Mouse (Mus musculus): ENCODE data around the gene Dusp18. TPM values are rescaled to one million over a fixed set of nuclear protein-coding genes. Genes with fewer than 3 reads are reported as not detected.

Dusp18 gene
- polyA plus RNA-seq, 1 experiment from 2014 or later, result 13.1 TPM

- H3K4me3 ChIP-seq (ENCODE audit: low read length), result no peak overlapping the region
- no peak overlapping the region for H3K27ac ChIP-seq (ENCODE audit: low read length)
- peaks cover 9% of the 10 kb centered on the region for H3K4me1 ChIP-seq (ENCODE audit: control insufficient read depth, insufficient read depth, low read length)
- H3K4me2 ChIP-seq (ENCODE audit: low read depth, low read length), result no peak overlapping the region
- no peak overlapping the region for H3K9ac ChIP-seq (ENCODE audit: low read length)
- no peak for ATAC-seq (replicated peaks; ENCODE audit: extremely low read depth, insufficient read depth, low FRiP score)
- no peaks in the 10 kb centered on the region for H3K9me3 ChIP-seq (replicated peaks; ENCODE audit: control insufficient read depth, low read length)
- WGBS, result 58% methylated on average over 4 of the region's 4 CpGs
- H3K36me3 ChIP-seq (ENCODE audit: control insufficient read depth, insufficient read depth), result peaks cover 3% of the 10 kb centered on the region; the same call in 1 of the 2 replicates
- H3K27me3 ChIP-seq (ENCODE audit: control insufficient read depth, insufficient read depth, low read length), result no peaks in the 10 kb centered on the region
Observed at GRCm38 (mm10) chr11:3930019-3930418, 35.0 kb downstream of the Dusp18 start.

- Histone ChIP-seq H3K36me3 (ENCODE audit: control insufficient read depth, insufficient read depth) (peaks cover 3% of the 10 kb centered on the region; the same call in 1 of the 2 replicates), H3K4me1 (ENCODE audit: control insufficient read depth, insufficient read depth, low read length) (peaks cover 9% of the 10 kb centered on the region), H3K4me3 (ENCODE audit: low read length) (peak overlapping the region; percentile 66), H3K9ac (ENCODE audit: low read length) (peak overlapping the region; percentile 74), H3K9me3 (replicated peaks; ENCODE audit: control insufficient read depth, low read length) (no peaks in the 10 kb centered on the region), H3K4me2 (ENCODE audit: low read depth, low read length) (peak overlapping the region; percentile 81), H3K27me3 (ENCODE audit: control insufficient read depth, insufficient read depth, low read length) (no peaks in the 10 kb centered on the region), H3K27ac (ENCODE audit: low read length) (no peak overlapping the region)
- ATAC-seq (replicated peaks; ENCODE audit: extremely low read depth, insufficient read depth, low FRiP score), result no peak
- 51% methylated on average over 6 of the region's 6 CpGs for WGBS
Observed at GRCm38 (mm10) chr11:3930931-3931330, 35.9 kb downstream of the Dusp18 start.

GRCm38 (mm10) chr11:3931511-3932211 is 36.6 kb downstream of the Dusp18 start, which contains the start of gene Tcn2:
Tcn2 (minus strand) TSS chr11:3932159.
- Histone ChIP-seq H3K9me3 (replicated peaks; ENCODE audit: control insufficient read depth, low read length) (no peaks in the 10 kb centered on the region), H3K36me3 (ENCODE audit: control insufficient read depth, insufficient read depth) (peaks cover 3% of the 10 kb centered on the region; the same call in 1 of the 2 replicates), H3K27ac (ENCODE audit: low read length) (peak within 1 kb of the TSS; percentile 69), H3K4me1 (ENCODE audit: control insufficient read depth, insufficient read depth, low read length) (peaks cover 9% of the 10 kb centered on the region), H3K4me2 (ENCODE audit: low read depth, low read length) (peak within 1 kb of the TSS; percentile 81), H3K27me3 (ENCODE audit: control insufficient read depth, insufficient read depth, low read length) (no peaks in the 10 kb centered on the region), H3K4me3 (ENCODE audit: low read length) (peak within 1 kb of the TSS; percentile 66), H3K9ac (ENCODE audit: low read length) (peak within 1 kb of the TSS; percentile 74)
- WGBS, result under 1% methylated on average over 22 of the region's 26 CpGs
- ATAC-seq (replicated peaks; ENCODE audit: extremely low read depth, insufficient read depth, low FRiP score), result peak; percentile 89

- no peak for ATAC-seq (replicated peaks; ENCODE audit: extremely low read depth, insufficient read depth, low FRiP score)
- WGBS, result 90% methylated on average over 9 of the region's 9 CpGs
Observed at GRCm38 (mm10) chr11:3933756-3934285, 38.8 kb downstream of the Dusp18 start.

GRCm38 (mm10) chr11:3935135-3935534 is 40.1 kb downstream of the Dusp18 start:
- Histone ChIP-seq H3K4me3 (ENCODE audit: low read length) (no peak overlapping the region), H3K9me3 (replicated peaks; ENCODE audit: control insufficient read depth, low read length) (no peaks in the 10 kb centered on the region), H3K4me2 (ENCODE audit: low read depth, low read length) (no peak overlapping the region), H3K9ac (ENCODE audit: low read length) (no peak overlapping the region), H3K4me1 (ENCODE audit: control insufficient read depth, insufficient read depth, low read length) (peaks cover 9% of the 10 kb centered on the region), H3K27ac (ENCODE audit: low read length) (no peak overlapping the region), H3K36me3 (ENCODE audit: control insufficient read depth, insufficient read depth) (no peaks in the 10 kb centered on the region), H3K27me3 (ENCODE audit: control insufficient read depth, insufficient read depth, low read length) (0 out of 2 replicates have a peak, but pooled peaks cover 2% of the 10 kb centered on the region)
- WGBS, result 69% methylated on average over 4 of the region's 4 CpGs
- no peak for ATAC-seq (replicated peaks; ENCODE audit: extremely low read depth, insufficient read depth, low FRiP score)

More at GRCm38 (mm10) chr11:3933756-3934285, 38.8 kb downstream of the Dusp18 start:
- no peak overlapping the region for H3K27ac ChIP-seq (ENCODE audit: low read length)
- no peak overlapping the region for H3K9ac ChIP-seq (ENCODE audit: low read length)
- no peaks in the 10 kb centered on the region for H3K9me3 ChIP-seq (replicated peaks; ENCODE audit: control insufficient read depth, low read length)
- peaks cover 9% of the 10 kb centered on the region for H3K4me1 ChIP-seq (ENCODE audit: control insufficient read depth, insufficient read depth, low read length)
- no peak overlapping the region for H3K4me3 ChIP-seq (ENCODE audit: low read length)
- 0 out of 2 replicates have a peak, but pooled peaks cover 2% of the 10 kb centered on the region for H3K27me3 ChIP-seq (ENCODE audit: control insufficient read depth, insufficient read depth, low read length)
- no peaks in the 10 kb centered on the region for H3K36me3 ChIP-seq (ENCODE audit: control insufficient read depth, insufficient read depth)
- no peak overlapping the region for H3K4me2 ChIP-seq (ENCODE audit: low read depth, low read length)

- H3K4me1 ChIP-seq (ENCODE audit: control insufficient read depth, insufficient read depth, low read length), result peaks cover 4% of the 10 kb centered on the region
- H3K36me3 ChIP-seq (ENCODE audit: control insufficient read depth, insufficient read depth), result no peaks in the 10 kb centered on the region
- ATAC-seq (replicated peaks; ENCODE audit: extremely low read depth, insufficient read depth, low FRiP score), result no peak
- no peak overlapping the region for H3K4me2 ChIP-seq (ENCODE audit: low read depth, low read length)
- 86% methylated on average over 3 of the region's 3 CpGs for WGBS
- no peak overlapping the region for H3K4me3 ChIP-seq (ENCODE audit: low read length)
- H3K9me3 ChIP-seq (replicated peaks; ENCODE audit: control insufficient read depth, low read length), result no peaks in the 10 kb centered on the region
- 0 out of 2 replicates have a peak, but pooled peaks cover 2% of the 10 kb centered on the region for H3K27me3 ChIP-seq (ENCODE audit: control insufficient read depth, insufficient read depth, low read length)
- no peak overlapping the region for H3K9ac ChIP-seq (ENCODE audit: low read length)
- no peak overlapping the region for H3K27ac ChIP-seq (ENCODE audit: low read length)
Observed at GRCm38 (mm10) chr11:3936318-3936717, 41.3 kb downstream of the Dusp18 start.

- ATAC-seq (replicated peaks; ENCODE audit: extremely low read depth, insufficient read depth, low FRiP score), result no peak
- 68% methylated on average over 13 of the region's 13 CpGs for WGBS
- Histone ChIP-seq H3K4me1 (ENCODE audit: control insufficient read depth, insufficient read depth, low read length) (no peaks in the 10 kb centered on the region), H3K9ac (ENCODE audit: low read length) (no peak overlapping the region), H3K4me2 (ENCODE audit: low read depth, low read length) (no peak overlapping the region), H3K9me3 (replicated peaks; ENCODE audit: control insufficient read depth, low read length) (no peaks in the 10 kb centered on the region), H3K27me3 (ENCODE audit: control insufficient read depth, insufficient read depth, low read length) (0 out of 2 replicates have a peak, but pooled peaks cover 2% of the 10 kb centered on the region), H3K36me3 (ENCODE audit: control insufficient read depth, insufficient read depth) (no peaks in the 10 kb centered on the region), H3K4me3 (ENCODE audit: low read length) (no peak overlapping the region), H3K27ac (ENCODE audit: low read length) (no peak overlapping the region)
Observed at GRCm38 (mm10) chr11:3937321-3937874, 42.4 kb downstream of the Dusp18 start.

- no peak overlapping the region for H3K9ac ChIP-seq (ENCODE audit: low read length)
- H3K4me2 ChIP-seq (ENCODE audit: low read depth, low read length), result no peak overlapping the region
- no peaks in the 10 kb centered on the region for H3K4me1 ChIP-seq (ENCODE audit: control insufficient read depth, insufficient read depth, low read length)
- no peak overlapping the region for H3K4me3 ChIP-seq (ENCODE audit: low read length)
- no peaks in the 10 kb centered on the region for H3K36me3 ChIP-seq (ENCODE audit: control insufficient read depth, insufficient read depth)
- ATAC-seq (replicated peaks; ENCODE audit: extremely low read depth, insufficient read depth, low FRiP score), result no peak
- 0 out of 2 replicates have a peak, but pooled peaks cover 2% of the 10 kb centered on the region for H3K27me3 ChIP-seq (ENCODE audit: control insufficient read depth, insufficient read depth, low read length)
- 86% methylated on average over 7 of the region's 7 CpGs for WGBS
- no peak overlapping the region for H3K27ac ChIP-seq (ENCODE audit: low read length)
- H3K9me3 ChIP-seq (replicated peaks; ENCODE audit: control insufficient read depth, low read length), result no peaks in the 10 kb centered on the region
Observed at GRCm38 (mm10) chr11:3941371-3941770, 46.3 kb downstream of the Dusp18 start.

- H3K4me2 ChIP-seq (ENCODE audit: low read depth, low read length), result no peak overlapping the region
- no peaks in the 10 kb centered on the region for H3K36me3 ChIP-seq (ENCODE audit: control insufficient read depth, insufficient read depth)
- H3K9ac ChIP-seq (ENCODE audit: low read length), result no peak overlapping the region
- H3K4me3 ChIP-seq (ENCODE audit: low read length), result no peak overlapping the region
- no peaks in the 10 kb centered on the region for H3K4me1 ChIP-seq (ENCODE audit: control insufficient read depth, insufficient read depth, low read length)
- H3K9me3 ChIP-seq (replicated peaks; ENCODE audit: control insufficient read depth, low read length), result no peaks in the 10 kb centered on the region
- 27% methylated on average over 1 of the region's 1 CpGs for WGBS
- no peak for ATAC-seq (replicated peaks; ENCODE audit: extremely low read depth, insufficient read depth, low FRiP score)
- no peaks in the 10 kb centered on the region for H3K27me3 ChIP-seq (ENCODE audit: control insufficient read depth, insufficient read depth, low read length)
- H3K27ac ChIP-seq (ENCODE audit: low read length), result no peak overlapping the region
Observed at GRCm38 (mm10) chr11:3946386-3946785, 51.3 kb downstream of the Dusp18 start.

Measured in heart, embryonic 16.5 days (tissue).